Mouse (Mus musculus): ENCODE results near the gene Fus.

DNA sequence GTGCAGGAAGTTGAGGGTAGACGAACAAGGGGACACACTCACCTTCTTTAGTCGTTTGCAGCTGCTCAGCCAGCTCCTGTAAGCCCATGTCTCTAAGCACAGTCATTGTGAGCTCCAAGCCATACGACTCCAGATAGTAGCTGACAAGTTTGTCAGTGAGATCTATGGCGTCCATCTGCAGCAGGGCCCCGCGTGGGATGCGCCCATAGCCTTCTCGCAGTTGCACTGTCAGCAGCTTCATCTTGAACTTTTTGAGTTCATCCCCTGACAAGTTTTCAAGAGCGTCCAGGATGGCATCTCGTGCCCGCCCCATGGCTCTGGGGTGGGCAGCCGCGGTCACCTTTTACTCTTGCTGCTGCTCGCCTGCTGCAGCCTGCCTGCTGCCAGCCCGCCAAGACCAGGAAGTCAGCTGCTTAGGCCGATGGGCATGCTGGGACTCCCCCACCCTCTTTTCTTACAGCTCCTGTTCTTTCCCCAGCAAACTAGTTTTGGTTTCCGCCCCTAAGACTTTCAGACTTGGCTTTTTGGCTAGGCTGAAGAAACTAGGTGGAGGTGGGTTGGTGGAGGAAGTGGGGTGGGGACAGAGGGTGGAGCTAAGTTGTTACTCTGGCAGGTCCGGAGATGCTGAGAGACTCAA, 26.2 kb downstream of the Fus start, which contains the start of gene Pycard:
- TF ChIP-seq CTCF (IDR thresholded peaks at IDR 0.05; ENCODE audit: borderline replicate concordance, extremely low read depth, insufficient read depth, insufficient read length) (no peak), POLR2A (IDR thresholded peaks at IDR 0.05; ENCODE audit: borderline replicate concordance, extremely low read depth, insufficient read depth, insufficient read length, poor library complexity, severe bottlenecking) (no peak)

All from brain, embryonic 14.5 days (tissue).